Mouse (Mus musculus): ENCODE results near the gene Gga3.

- TF ChIP-seq CTCF (IDR thresholded peaks at IDR 0.05; ENCODE audit: low read depth, low read length) (no peak), GATA1 (IDR thresholded peaks at IDR 0.05; ENCODE audit: borderline replicate concordance, low read length) (no peak), POLR2AphosphoS5 (IDR thresholded peaks at IDR 0.05; ENCODE audit: insufficient replicate concordance, low read depth, low read length) (no peak), TAL1 (conservative IDR thresholded peaks at IDR 0.05; ENCODE audit: low read depth, low read length) (no peak)
Observed at GRCm38 (mm10) chr11:115601174-115601573, 2.7 kb downstream of the Gga3 start.

All from G1E (cell line).